Mouse (Mus musculus) heart, adult 10 weeks (tissue): ENCODE measurements around the gene Foxd4. TPM values are rescaled to one million over a fixed set of nuclear protein-coding genes. Genes with fewer than 3 reads are reported as not detected.

Experiments used
- polyA plus RNA-seq: library from polyadenylated mRNA; stranded (reverse); fragments of 350-450 nt; fragmentation: Illumina TruSeq; extraction: RNeasy Lipid Tissue Mini Kit (QIAGEN cat#74804); gene quantifications from one replicate; pipeline ENCODE4 v1.2.3, GENCODE M21; 2014; ENCODE audit warnings: low read depth, low replicate concordance

Gene Foxd4
- not detected for polyA plus RNA-seq

GRCm38 (mm10) chr19:24900581-24901220, at the start of gene Foxd4:
Gene Foxd4, minus strand, starts transcription at chr19:24901197.

GRCm38 (mm10) chr19:24875129-24875870, 25.7 kb downstream of the Foxd4 start, which contains the start of gene Gm10053:
Gene Gm10053, plus strand, starts transcription at chr19:24875686.

GRCm38 (mm10) chr19:24861612-24862451, 39.2 kb downstream of the Foxd4 start, which contains the start of gene Pgm5:
Gene Pgm5, minus strand, starts transcription at chr19:24861855.

Other genes starting within 250 kb of the Foxd4 start
- gene Tmem252, start 227.2 kb downstream of the Foxd4 start, polyA plus RNA-seq = 0.16 TPM
- 91.9 TPM for gene Pgm5, start 39.3 kb downstream of the Foxd4 start, polyA plus RNA-seq
- gene Gm10053, start 25.5 kb downstream of the Foxd4 start, polyA plus RNA-seq = 930 TPM
- 19.5 TPM for gene Cbwd1, start 60.4 kb upstream of the Foxd4 start, polyA plus RNA-seq
- 8.5 TPM for gene Dock8, start 98.3 kb upstream of the Foxd4 start, polyA plus RNA-seq